Mouse (Mus musculus): ENCODE measurements around the gene Evc.

Gene Evc

DNA sequence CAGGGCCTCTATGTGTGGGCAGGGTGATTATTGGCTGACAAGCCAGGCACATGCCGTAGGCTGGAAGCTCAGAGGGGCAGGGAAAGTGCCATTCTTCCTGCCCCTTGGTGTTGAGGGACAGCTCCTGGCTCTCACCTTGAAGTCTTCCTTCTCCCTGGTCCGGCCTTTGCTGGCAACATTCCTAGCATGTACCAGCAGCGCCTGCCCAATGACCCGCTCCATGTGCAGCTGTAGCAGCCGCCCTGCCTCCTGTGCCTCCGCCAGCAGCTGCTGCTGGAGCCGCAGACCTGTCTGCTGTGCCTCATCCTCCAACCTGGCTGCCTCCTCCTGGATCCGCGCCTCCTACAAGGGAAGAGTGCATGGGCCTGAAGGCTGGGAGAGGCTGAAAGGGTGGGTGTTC, 26.7 kb downstream of the Evc start:
- in situ Hi-C loops (cut with MboI, MseI) = no loop called here

DNA sequence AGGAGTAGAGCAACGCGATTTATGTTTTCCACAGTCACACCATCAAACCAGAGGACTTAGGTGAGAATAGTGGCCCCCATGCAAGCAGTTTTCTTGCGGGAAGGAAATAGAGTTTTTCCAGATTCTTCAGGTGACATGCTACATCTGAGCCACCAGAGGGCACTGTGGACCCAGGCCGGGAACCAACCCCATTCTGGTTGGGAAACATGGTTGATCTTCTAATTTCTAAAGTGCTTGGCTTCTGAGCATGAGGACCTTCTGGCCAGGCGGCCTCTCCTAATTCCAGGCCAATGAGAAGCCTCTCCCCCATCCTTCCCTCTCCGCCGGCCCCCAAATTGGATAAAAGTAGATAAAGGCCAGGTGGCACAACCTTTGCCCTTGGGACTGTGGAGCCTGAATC, 38.3 kb downstream of the Evc start:
- in situ Hi-C loops (cut with MboI, MseI) = no loop called here

DNA sequence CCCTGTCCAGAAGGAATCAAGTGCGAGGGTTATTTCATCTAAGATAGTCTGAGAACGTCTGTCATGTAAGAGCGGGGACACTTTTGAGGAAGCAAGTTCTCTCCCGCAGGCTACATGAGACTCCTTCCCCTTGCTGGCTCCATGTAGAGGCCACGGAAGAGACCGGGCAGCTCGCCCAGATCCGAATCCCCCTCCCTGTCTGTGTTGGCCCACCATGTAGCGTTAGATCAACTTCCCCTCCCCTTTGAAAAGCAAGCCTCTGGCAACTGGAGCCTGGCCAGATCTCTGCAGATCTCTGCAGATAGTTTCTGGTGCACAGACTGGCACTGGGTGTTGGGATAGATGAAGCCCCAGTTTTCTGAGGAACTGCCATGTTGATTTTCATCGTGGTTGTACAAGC, 40.0 kb downstream of the Evc start:
- in situ Hi-C loops (cut with MboI, MseI) = no loop called here

DNA sequence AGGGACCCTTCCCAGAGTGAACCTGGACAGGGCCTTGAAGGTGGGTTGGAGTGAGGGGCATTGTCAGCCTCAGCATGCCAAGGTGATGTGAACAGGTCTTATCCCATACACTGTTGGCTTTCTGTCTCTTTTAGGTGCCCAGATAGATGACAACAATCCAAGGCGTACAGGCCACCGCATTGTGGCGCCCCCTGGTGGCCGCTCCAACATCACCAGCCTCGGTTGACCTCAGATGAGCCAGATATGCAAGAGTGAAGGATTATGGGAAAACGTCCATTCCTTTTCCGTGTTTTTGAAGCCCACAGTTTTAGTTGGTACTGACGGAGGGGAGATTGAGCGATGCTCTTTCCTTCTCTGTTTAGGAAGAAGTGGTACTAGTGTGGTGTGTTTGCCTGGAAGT, 45.7 kb downstream of the Evc start:
- in situ Hi-C loops (cut with MboI, MseI) = no loop called here

DNA sequence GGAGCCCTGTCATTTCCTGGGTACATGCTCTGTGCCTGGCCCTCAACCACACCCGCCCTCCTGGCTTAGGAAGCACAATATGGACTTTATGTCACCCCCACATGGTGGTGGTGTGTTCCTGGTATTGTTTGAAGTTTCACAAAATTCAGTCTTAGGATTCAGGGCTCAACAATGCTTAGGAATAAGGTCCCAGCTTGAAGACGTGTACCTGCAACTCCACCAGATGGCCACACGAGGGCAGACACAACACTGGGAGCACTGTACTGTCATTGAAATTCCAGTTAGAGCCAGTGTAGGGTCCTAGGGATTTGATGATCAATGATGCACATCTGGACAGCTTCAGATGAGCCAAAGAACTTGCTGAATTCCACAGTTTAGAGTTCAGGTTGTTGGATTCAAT, 47.5 kb downstream of the Evc start:
- in situ Hi-C loops (cut with MboI, MseI) = loop anchor here (10.0 kb wide), 1 partner anchor 796 kb away; no protein-coding TSS in a partner anchor

DNA sequence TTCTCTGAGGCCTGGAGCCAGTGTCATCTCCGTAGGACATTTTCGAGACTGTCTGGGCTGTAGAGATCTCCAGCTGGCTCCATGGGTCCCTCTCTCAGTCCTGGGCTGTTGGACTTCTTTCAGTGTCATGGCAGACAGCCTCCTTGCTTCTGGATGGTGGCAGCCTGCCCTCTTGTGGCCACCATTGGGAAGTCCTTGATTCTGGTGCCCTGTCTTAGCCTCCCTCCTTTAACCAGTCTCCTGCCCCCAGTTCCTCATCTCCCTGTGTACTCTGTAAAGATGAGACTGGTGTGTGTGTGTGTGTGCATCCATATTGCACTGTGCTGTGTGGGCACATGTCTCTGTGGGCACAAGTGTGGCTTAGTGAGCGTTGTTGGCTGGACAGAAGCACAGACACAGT, 48.3 kb downstream of the Evc start:
- in situ Hi-C loops (cut with MboI, MseI) = loop anchor here (10.0 kb wide), 1 partner anchor 796 kb away; no protein-coding TSS in a partner anchor

DNA sequence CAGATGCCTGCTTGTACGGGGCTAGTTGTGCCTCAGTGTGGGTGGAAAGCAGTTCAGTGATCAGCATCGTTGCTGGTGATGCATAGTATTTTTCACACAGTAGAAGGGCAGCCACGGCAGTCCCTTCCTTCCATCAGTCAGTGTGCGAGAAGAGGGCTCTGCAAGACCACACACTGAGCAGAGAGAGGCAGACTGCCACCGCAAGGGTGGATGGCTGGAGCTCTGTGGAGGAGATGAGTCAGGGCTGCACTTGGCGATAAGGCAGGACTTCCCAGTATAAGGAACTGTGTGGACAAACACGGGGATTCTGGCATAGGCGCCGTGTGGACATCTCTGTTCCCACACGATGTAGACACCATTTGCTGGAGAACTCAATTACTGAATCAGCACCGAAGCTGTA, 55.7 kb downstream of the Evc start:
- in situ Hi-C loops (cut with MboI, MseI) = loop anchor here (10.0 kb wide), 1 partner anchor 804 kb away; no protein-coding TSS in a partner anchor

DNA sequence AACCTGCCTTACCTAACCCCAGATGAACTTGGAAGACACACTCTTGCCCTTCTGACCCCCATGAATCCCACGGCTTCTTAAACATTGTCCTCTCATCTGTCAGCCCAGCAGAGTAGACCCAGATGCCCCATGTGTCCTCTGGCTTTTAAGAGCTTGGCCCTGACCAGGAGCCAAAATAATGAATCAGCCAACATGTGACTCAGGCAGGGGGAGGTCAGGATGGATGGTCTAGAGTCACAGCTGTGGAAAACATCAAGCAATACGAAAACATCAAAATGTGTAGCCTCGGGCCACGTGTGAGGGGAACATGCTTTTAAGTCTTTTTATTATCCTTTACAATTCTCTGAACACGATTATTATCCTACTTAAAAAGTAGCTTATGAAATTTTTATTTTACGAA, 72.9 kb downstream of the Evc start:
- in situ Hi-C loops (cut with MboI, MseI) = no loop called here

DNA sequence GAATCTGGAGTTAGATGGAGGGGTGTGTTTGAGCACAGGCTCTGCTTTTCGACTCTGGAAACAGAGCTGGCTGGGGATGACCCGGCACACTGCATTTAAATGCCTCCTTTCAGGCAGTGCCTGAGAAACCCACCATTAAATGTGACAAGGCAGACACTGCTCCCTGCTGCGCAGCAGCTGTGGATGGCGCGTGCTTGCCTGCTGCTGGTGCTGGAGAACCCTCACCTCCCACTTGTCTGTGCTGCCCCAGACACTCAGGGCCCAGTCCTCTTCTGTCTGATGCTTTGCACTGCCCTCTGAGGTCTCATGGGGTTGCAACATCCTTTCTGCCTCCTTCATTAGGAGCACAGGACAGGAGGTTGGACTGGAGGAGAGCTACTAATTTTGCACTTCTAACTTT, 75.0 kb downstream of the Evc start:
- in situ Hi-C loops (cut with MboI, MseI) = no loop called here

DNA sequence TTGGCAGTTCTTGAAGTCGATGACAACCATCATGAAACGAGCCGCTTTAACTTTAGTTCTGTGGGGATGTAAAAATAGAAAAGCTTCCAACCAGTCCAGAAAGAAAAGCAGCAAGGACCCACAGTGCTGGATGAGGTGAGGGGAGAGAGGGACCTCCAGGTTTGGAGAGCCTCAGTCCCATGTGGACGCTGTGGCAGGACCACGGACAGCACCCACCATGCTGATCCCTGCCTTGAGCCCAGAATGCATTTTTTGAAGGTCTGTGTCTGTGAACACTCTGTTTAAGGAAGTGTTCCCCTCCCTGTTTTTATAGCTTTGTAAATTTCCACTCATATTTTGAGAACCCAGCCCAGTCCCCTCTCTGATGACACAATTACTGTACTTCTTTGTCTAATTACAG, 79.5 kb downstream of the Evc start:
- in situ Hi-C loops (cut with MboI, MseI) = no loop called here

DNA sequence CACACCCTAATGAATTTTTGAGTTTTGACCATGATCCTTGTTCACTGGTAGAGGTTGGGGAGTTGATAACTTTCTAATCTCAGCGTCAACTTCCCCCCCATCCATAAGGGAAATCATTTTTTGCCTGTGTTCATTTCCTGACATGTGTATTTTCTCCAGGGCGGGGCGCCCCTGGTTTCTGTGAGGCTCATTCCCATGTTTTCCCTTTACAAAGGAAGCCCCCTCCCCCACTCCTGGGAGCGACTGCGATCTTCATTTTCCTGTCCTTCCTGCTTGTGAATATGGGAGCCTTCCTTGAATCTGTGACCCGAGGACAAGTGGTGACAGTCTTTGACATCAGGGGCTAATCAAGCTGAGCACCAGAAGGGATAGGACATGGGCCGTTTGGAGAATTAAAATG, 79.9 kb downstream of the Evc start:
- in situ Hi-C loops (cut with MboI, MseI) = no loop called here

DNA sequence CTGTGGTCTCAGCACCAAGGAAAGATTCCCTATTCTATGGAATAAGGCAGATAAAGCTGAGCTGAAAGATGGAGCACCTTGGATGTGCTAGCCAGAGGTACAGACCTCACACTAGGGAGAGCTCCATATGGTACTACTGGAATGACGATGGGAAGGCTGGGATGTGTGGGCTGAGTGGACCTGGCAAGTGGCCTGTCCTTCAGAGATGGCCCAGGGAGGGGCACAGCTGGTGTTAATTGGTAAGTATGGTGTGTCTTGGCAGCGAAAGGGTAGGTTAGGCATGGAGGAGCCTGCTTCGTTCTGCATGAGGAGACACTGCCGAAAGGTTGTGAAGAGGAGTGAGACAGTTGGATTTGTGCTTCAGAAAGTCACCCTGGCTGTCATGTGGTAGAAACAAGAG, 82.2 kb downstream of the Evc start:
- in situ Hi-C loops (cut with MboI, MseI) = no loop called here

DNA sequence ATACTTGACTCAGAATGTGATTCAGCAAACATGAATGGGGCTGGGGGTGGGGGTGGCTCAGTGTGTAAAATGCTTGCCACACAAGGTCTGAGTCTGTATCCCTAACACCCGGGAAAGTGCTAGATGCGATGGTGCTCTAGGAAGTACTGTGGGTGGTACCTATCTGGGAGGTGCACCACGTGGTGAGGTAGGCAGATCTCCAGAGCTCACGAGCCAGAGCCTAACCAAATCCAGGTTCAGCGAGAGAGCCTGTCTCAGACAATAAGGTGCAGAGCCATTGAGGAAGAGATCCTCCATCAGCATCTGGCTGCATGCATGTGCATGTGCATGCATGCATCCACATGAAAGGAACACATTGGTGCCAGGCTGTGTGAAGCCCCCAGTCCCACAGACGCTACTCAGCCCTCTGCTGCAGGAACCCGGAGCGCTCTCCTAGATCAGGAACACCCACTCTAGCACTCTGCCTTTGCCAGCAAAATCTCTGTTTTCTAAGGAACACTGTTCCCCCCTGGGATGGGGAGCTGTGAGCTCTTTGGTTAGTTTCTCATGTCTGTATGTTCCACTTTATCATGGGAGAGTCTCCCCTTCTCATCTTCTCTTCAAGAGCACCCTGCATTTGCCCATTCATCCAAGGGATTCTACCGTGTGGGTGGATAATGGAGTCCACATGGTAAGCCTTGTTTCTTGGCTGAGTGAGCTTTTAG, 84.4 kb downstream of the Evc start:
- in situ Hi-C loops (cut with MboI, MseI) = no loop called here

DNA sequence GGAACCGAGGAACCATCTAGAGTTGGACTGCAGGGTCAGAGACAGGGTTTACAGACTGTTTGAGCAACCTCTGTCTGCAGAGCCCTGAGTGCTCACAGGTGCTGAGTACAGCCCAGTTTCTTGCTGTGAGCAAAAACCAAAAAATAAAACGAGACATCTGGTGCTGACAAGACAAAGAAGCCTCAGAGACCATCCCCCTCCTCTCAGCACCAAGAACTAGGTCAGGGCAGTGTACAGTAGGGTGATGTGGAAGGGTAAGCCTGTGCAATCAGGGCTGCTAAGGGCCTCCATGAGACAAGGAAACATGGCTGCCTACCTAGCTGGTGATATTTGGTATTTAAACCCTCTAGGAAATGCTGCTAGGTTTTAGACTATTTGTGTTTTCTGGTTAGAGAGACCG, 85.1 kb downstream of the Evc start:
- in situ Hi-C loops (cut with MboI, MseI) = no loop called here

DNA sequence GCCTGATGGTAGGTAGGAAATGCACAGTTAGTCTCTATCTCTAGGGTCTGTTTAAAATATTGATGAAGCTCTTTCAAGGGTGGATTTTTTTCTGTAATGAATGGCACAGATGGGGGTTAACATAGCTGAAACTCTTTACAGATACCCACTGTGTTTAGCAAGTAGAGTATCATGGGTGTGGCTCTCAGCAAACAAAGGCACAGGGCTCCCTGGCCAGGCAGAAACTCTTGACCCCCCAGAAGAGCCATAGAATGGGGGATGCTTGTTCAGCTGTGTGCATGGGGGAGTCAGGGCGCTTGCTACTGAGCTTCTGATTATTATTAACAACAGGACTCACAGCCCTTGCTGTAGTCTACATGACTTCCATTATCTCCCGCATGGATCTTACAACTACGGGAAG, 87.8 kb downstream of the Evc start:
- in situ Hi-C loops (cut with MboI, MseI) = no loop called here

DNA sequence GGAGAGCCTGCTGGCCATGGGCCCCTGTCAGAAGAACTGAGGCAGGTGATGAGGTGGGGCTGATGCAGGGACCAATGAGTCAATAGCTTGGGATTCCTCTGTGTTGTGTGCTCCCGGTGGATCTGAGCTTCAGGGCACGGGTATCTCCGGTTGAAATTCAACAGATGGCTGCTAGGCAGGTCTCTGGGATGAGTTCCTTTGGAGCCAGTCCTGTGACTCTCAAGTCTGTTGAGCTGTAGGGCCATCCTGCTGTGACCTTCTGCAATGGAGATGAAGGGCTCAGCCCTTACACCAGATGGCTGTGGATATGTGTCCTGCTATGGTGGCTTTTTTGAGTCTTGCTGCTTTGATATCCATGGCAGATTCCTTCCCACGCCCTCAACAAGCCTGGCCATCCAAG, 89.2 kb downstream of the Evc start:
- in situ Hi-C loops (cut with MboI, MseI) = no loop called here

DNA sequence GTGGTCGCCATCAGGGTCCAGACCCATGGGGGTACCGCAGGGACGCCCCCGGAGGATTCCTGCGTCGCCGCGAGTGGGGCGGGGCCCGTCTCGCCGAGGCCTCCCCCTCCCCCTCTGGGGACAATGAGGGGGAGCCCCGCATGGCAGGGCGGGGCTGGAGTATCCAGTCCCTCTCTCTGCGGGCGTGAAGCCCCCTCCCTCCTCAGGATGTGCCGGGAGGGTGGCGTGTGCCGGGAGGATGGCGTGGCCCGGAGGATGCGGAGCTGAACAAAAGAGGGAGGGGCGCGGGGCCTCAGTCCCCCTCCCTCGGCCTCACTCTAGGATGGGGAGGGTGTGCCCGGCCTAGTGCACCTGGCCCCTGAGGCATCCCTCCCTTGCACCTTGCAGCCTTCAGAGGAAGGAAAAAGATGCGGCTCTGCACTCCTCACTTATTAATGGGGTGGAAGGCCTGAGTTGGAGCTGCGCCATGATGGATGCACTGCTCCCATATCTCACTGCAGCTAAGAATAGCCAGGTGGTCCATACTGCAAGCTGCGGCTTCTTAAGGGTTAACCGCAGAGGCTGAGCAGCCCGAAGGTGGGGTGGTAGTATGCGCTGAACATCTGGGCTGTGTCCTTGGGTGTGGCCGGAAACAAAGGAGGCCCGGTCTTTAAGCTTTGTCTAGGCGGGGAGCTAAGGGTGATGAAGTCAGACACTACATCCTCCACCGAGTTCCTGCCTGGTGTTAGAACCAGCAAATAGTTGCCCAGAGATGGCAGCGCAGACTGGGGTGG, 90.4 kb downstream of the Evc start:
- in situ Hi-C loops (cut with MboI, MseI) = no loop called here

DNA sequence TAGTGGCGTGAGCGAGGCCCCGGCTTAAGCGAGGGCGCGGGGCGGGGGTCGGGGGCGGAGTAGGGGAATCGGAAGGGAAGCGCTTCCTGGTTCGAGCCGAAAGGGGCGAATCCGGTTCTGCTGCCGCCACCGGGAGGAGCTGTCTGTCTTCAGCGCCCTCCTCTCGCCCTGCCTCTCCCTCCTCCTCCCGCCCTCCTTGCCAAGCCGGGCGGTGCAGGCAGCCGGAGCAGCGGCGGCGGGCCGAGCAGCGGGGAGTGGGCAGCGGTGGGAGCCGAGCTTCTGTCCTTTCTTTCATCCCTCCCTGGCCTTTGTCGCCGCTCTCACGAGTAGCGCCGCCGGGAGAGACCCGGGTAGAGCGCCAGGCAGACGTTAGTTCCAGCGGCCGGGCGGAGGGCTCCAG, 91.0 kb downstream of the Evc start:
- in situ Hi-C loops (cut with MboI, MseI) = no loop called here

DNA sequence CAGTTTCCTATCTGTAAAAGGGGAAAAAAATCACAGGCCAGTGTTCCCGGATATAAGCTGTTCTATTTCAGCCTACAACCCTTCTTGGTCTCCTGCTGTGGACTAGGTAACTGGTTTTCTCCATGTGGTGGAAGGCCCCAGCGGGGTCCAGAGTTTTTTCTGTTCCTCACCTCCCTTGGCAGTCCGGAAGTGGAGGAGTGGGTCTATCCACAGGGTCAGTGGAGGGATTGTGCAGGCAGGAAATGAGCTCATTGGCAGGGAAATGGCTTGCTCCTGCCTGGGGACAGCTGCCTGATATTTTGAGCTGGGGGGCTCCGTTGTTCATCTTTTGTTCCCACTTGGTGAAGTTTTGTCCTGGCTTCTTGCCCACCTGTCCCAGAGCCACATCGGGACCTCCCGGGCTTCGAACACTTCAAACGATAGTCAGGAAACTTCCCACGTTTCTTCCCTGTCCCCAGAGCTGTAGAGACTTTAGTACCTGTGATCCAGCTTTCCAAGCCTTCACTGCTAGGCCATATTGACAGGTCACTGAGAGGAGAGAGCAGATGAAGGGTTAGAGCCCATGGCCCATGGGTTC, 91.9 kb downstream of the Evc start:
- in situ Hi-C loops (cut with MboI, MseI) = no loop called here

DNA sequence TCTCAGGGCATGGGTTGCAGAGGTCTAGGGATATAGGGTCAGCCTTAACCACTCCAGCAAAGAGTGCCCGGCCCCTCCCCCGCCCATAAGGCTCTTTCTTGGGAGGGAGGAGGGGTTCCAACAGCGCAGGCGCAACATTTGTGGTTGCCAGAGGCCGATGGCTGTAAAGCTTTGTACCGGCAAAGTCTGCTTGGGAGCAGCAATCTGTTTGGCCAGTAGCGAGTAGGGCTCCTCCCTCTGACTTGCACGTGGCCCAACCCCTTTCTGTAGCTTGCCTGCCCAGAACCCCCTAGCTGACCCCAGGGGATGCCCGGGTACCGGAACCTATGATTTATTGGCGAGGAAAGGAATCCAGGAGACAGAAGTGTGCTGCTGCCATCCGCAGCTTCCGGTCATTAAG, 92.5 kb downstream of the Evc start:
- in situ Hi-C loops (cut with MboI, MseI) = no loop called here

DNA sequence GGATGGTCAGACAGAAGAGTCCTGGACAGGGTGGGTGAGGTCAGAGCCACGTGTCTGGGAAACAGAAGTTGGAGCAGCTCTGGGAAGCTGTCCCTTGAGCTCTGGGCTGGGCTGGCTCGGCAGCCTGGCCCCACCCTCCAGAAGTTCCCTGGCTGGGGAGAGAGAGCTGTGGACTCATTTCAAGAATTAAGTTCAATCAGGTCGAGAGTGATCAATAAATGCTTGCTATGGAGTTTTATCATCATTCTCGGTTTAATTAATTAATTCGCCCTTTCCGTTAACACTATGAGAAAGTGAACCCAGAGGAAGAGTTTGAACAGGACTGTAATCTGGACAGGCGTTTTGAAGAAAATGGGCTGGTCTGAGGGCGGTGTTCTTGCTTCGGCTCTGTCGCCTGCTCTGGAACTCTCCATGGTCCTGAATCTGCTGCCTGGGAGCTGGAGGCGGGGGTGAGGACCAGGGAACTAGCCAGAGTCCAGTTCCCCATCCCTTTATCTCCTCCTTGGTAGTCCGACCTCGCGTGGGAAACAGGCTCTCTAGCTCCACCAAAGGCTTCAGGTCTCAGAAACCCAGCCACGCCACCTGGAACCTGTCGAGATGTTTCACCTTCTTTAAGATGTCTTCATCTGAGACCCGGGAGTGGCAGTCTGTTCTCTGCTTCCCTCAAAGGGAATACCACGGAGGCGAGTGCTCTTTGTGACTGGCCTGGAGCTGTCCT, 93.4 kb downstream of the Evc start:
- in situ Hi-C loops (cut with MboI, MseI) = no loop called here

Data from T-helper 2 cell (primary cell).